Mouse (Mus musculus) hindbrain, postnatal 0 days (tissue): Measurements from ENCODE around the gene Map3k13. TPM values are rescaled to one million over a fixed set of nuclear protein-coding genes. Genes with fewer than 3 reads are reported as not detected.
"Not testable (repeated sequence)": the region's sequence is repeated elsewhere in the genome, so short reads cannot be mapped to it uniquely, and the experiment has no call there.

Experiments
- ATAC-seq: fragments of 200-750 bp; cut with Nextera tagmentation; 2 replicates; pipeline ENCODE4 v1.8.0; 2017; ENCODE audit warnings: mild to moderate bottlenecking, moderate TSS enrichment, moderate library complexity
- DNase-seq: peaks from one replicate; pipeline ENCODE4 v3.0.0-alpha.2; 2015; ENCODE audit warnings: low spot score
- H3K27ac ChIP-seq: fragments of 300-500 bp; sonication (generic); 2 replicates; pipeline ENCODE4 v1.5.1; 2014; ENCODE audit warnings: mild to moderate bottlenecking
- H3K27me3 ChIP-seq: fragments of 300-500 bp; sonication (generic); 2 replicates; pipeline ENCODE4 v1.6.1; 2014; ENCODE audit warnings: low read length, mixed read lengths; ENCODE audit not compliant: insufficient read depth
- H3K36me3 ChIP-seq: fragments of 300-500 bp; sonication (generic); 2 replicates; pipeline ENCODE4 v1.6.1; 2014; ENCODE audit warnings: low read length, mixed read lengths; ENCODE audit not compliant: insufficient read depth
- H3K4me1 ChIP-seq: fragments of 300-500 bp; sonication (generic); 2 replicates; pipeline ENCODE4 v1.6.1; 2014; ENCODE audit warnings: antibody characterized with exemption, low read length, mixed read lengths; ENCODE audit not compliant: insufficient read depth
- H3K4me2 ChIP-seq: fragments of 300-500 bp; sonication (generic); 2 replicates; pipeline ENCODE4 v1.6.1; 2014; ENCODE audit warnings: low read depth, mild to moderate bottlenecking, low read length, moderate library complexity, mixed read lengths
- H3K4me3 ChIP-seq: fragments of 300-500 bp; sonication (generic); 2 replicates; pipeline ENCODE4 v1.5.1; 2014; ENCODE audit warnings: low read length
- H3K9ac ChIP-seq: fragments of 300-500 bp; sonication (generic); replicated peaks from 2 replicates; pipeline ENCODE4 v1.6.1; 2014; ENCODE audit warnings: mild to moderate bottlenecking, low read length, moderate library complexity, mixed read lengths
- H3K9me3 ChIP-seq: fragments of 300-500 bp; sonication (generic); 2 replicates; pipeline ENCODE4 v1.6.1; 2016; ENCODE audit warnings: low read length, mixed read lengths
- CTCF ChIP-seq: IDR thresholded peaks from 2 replicates; pipeline ENCODE4 v1.5.1; 2016; ENCODE audit warnings: antibody characterized with exemption, control low read depth, low read depth
- WGBS: fragments of 180-500 bp; shearing (Covaris S2); extraction: QIAGEN DNeasy Blood & Tissue Kit; methylation state at CpG from one replicate; pipeline ENCODE4 v1.1.7; 2014; 5-methylcytosine and 5-hydroxymethylcytosine counted together
- polyA plus RNA-seq: library from polyadenylated mRNA; unstranded; fragments of >200 nt; fragmentation: Nextera tagmentation; extraction: Ambion mirVana; gene quantifications from 2 replicates; pipeline ENCODE4 v1.2.1, GENCODE M21; 2015
- total RNA-seq: library from RNA; depleted of rRNA; stranded (reverse); fragments of >200 nt; gene quantifications from 2 replicates; pipeline ENCODE4 v1.2.3, GENCODE M21; 2014

Map3k13 gene
- total and polyA plus RNA-seq, 2 experiments from 2014 or later, result 4.5 to 12.9 TPM

DNA sequence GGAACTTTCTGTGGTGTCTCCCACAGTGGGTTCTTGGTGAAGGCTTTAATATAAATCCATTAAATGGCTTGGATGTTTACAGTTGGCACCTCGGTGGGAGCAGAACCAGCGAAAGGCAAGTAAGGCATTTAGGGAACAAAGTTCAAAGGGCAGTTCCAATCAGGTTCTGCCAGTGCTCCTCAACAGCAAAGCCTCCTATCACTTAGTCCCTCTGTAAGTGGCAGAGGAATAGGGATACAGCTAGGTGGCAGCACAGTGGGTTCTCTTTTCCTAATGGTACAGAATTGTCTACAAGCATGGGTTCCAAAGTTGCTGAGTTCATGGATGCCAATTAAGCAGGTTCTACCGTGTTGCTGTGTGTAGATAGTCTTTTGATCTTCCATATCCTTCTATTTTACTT lies 5.6 kb upstream of the Map3k13 start:
- Histone ChIP-seq H3K4me3 (no peak overlapping the region), H3K27me3 (no peaks in the 10 kb centered on the region), H3K9ac (no peak overlapping the region), H3K9me3 (no peaks in the 10 kb centered on the region), H3K36me3 (no peaks in the 10 kb centered on the region), H3K4me2 (no peak overlapping the region), H3K4me1 (0 out of 2 replicates have a peak, but pooled peaks cover 6% of the 10 kb centered on the region), H3K27ac (no peak overlapping the region)
- TF ChIP-seq CTCF, result peak; percentile 49
- 54% methylated on average over 3 of the region's 3 CpGs for WGBS
- ATAC-seq, result no peak
- DNase-seq, result no peak

DNA sequence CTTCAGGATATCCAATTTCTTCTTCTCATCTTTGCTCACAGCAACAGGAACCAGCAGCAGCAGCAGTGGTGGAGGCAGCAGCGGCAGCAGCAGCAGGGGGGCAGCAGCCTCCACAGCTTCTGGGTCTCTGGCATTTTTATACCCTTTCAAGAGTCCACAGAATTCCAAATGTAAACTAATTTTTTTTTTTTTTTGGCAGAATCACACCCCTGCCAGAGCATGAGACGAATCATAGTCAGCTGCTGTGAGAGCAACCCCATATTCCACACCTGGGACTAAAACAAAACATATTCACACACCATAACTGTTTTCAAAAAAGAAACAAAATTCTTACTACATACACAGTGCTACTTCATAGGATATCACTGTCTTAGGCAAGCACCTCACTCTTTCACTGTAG lies 5.0 kb upstream of the Map3k13 start:
- 84% methylated on average over 2 of the region's 2 CpGs for WGBS
- TF ChIP-seq CTCF, result no peak

DNA sequence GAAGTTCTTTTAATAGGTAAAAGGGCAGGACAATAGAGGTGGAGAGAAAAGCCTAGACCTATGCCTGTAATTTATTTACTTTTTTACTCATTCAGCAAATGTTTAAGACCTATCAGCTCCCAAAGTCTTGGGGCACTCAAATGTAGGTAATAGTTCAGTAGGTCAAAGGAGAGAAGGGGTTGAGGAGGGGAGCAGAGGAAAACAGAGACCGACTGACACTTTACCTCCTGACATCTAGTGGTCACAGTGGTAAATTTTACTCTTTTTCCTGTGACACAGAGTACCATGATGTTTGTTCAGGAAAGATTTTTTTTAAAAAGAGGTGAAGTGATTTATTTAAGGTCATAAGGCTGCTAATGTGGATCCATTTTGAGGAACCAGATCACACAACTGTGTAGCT lies 3.7 kb upstream of the Map3k13 start:
- 9% methylated on average over 1 of the region's 1 CpGs for WGBS
- ATAC-seq, result no peak
- TF ChIP-seq CTCF, result peak; percentile 25

More for the DNA sequence above, 5.0 kb upstream of the Map3k13 start:
- no peak overlapping the region for H3K4me3 ChIP-seq
- ATAC-seq, result no peak
- no peak overlapping the region for H3K9ac ChIP-seq
- no peak for DNase-seq
- H3K9me3 ChIP-seq, result no peaks in the 10 kb centered on the region
- no peaks in the 10 kb centered on the region for H3K36me3 ChIP-seq
- no peaks in the 10 kb centered on the region for H3K27me3 ChIP-seq
- no peak overlapping the region for H3K27ac ChIP-seq
- no peak overlapping the region for H3K4me2 ChIP-seq
- 0 out of 2 replicates have a peak, but pooled peaks cover 6% of the 10 kb centered on the region for H3K4me1 ChIP-seq

DNA sequence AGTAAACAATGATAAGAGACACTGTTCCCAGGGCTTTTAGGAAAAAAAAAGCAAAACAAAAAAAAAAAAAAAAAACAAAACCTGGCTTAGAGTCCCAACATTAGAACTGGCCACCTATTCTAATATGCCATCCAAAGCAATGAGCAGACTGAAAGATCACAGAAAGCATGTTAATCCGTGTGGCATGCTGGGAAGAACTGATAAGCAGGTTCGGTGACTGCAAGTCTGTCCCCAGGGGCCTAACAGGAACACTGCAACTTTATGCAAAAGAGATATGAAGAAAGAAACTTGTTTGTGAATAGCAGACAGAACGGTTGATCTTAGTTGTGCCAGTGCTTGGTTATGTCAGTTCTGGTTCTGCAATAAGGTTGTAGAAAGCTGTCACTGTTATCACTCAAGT lies 2.4 kb upstream of the Map3k13 start:
- Histone ChIP-seq H3K9ac (no peak overlapping the region), H3K4me1 (0 out of 2 replicates have a peak, but pooled peaks cover 6% of the 10 kb centered on the region), H3K27ac (no peak overlapping the region), H3K36me3 (no peaks in the 10 kb centered on the region), H3K9me3 (no peaks in the 10 kb centered on the region), H3K4me3 (no peak overlapping the region), H3K4me2 (no peak overlapping the region), H3K27me3 (no peaks in the 10 kb centered on the region)
- ATAC-seq (no peak), DNase-seq (no peak)
- TF ChIP-seq CTCF, result no peak
- WGBS, result 63% methylated on average over 3 of the region's 3 CpGs

More for the DNA sequence above, 3.7 kb upstream of the Map3k13 start:
- Histone ChIP-seq H3K27ac (no peak overlapping the region), H3K9ac (no peak overlapping the region), H3K27me3 (no peaks in the 10 kb centered on the region), H3K4me3 (no peak overlapping the region), H3K9me3 (no peaks in the 10 kb centered on the region), H3K4me2 (no peak overlapping the region), H3K36me3 (no peaks in the 10 kb centered on the region), H3K4me1 (0 out of 2 replicates have a peak, but pooled peaks cover 6% of the 10 kb centered on the region)
- no peak for DNase-seq

DNA sequence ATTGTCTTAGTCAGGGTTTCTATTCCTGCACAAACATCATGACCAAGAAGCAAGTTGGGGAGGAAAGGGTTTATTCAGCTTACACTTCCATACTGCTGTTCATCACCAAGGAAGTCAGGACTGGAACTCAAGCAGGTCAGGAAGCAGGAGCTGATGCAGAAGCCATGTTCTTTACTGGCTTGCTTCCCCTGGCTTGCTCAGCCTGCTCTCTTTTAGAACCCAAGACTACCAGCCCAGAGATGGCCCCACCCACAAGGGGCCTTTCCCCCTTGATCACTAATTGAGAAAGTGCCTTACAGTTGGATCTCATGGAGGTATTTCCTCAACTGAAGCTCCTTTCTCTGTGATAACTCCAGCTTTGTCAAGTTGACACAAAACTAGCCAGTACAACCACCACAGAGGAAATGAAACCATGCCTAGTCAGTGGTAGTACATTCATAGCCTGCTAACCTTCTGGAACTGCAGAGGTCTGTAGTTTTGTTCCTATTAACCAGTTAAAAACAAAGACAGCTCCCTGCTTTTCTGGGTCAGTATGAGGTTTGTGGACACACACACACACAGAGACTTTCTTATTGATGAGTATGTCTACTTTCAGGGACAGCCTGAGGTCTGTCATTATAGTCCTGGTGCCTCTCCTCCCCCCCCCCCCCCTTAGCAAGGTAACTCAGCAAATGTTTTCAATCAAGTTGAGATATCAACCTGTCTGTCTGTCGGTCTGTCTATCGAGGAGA lies 901 bp upstream of the Map3k13 start:
- H3K36me3 ChIP-seq, H3K27me3 ChIP-seq, H3K4me1 ChIP-seq, ATAC-seq, DNase-seq, H3K9me3 ChIP-seq: not testable (repeated sequence)
- WGBS, result 41% methylated on average over 2 of the region's 2 CpGs
- peak overlapping the region; percentile 90 for H3K27ac ChIP-seq
- peak overlapping the region; percentile 79 for H3K9ac ChIP-seq
- peak overlapping the region; percentile 85 for H3K4me2 ChIP-seq
- peak overlapping the region; percentile 86 for H3K4me3 ChIP-seq

DNA sequence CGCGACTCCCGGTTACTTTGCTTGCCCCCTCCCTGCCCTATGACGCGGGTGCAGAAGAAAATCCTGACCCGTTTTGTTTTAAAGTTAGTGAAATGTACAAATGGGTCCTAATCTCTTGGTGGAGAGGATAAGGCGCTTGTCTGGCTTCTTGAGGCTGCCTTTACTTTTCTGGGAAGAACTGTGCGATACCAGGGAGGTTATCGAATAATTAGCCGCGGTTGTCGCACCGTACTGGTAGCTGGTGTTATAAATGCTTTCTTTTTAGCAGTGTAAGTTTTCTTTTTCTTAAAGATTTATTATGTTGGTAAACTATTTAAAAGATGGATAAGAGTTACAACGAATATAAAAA lies 525 bp downstream of the Map3k13 start:
- ATAC-seq (no peak), DNase-seq (no peak)
- WGBS, result 2% methylated on average over 14 of the region's 14 CpGs
- Histone ChIP-seq H3K9me3 (no peaks in the 10 kb centered on the region), H3K4me2 (peak overlapping the region; percentile 85), H3K4me3 (peak overlapping the region; percentile 86), H3K27ac (peak overlapping the region; percentile 90), H3K9ac (peak overlapping the region; percentile 79), H3K27me3 (no peaks in the 10 kb centered on the region), H3K36me3 (no peaks in the 10 kb centered on the region; the same call in 1 of the 2 replicates), H3K4me1 (no peaks in the 10 kb centered on the region)
- TF ChIP-seq CTCF, result no peak

DNA sequence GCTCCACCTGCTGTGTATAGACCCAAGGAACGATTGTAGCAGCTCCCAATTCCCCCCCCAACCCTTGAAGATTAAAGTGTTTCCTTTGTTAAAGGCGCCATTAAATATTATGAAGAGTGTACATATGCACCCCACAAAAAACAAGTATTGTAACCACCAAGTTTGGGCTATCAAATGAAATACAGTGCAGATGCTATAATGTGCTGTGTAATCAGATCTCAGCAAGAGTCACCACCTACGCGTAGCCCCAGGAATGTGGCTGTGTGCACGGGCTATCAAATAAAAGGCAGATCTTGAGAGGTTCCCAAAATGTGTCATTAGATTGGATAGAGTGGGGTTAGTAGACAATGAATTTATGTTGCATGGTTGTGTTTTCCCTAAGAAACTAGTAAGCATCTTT lies 925 bp downstream of the Map3k13 start:
- Histone ChIP-seq H3K9me3 (no peaks in the 10 kb centered on the region), H3K27me3 (no peaks in the 10 kb centered on the region), H3K4me3 (peak overlapping the region; percentile 86), H3K4me1 (no peaks in the 10 kb centered on the region), H3K9ac (peak overlapping the region; percentile 79; the same call in 1 of the 2 replicates), H3K36me3 (no peaks in the 10 kb centered on the region; the same call in 1 of the 2 replicates), H3K4me2 (peak overlapping the region; percentile 85), H3K27ac (no peak overlapping the region)
- DNase-seq, result peak; percentile 9
- no peak for ATAC-seq
- no peak for TF ChIP-seq CTCF
- WGBS, result 12% methylated on average over 5 of the region's 5 CpGs
